ENCODE assay signal across 11 mouse cellular contexts in genomic region chr16:38947141-38947879, GRCm38 (mm10). TPM values are rescaled to one million over a fixed set of nuclear protein-coding genes. Genes with fewer than 3 reads are reported as not detected.
DNase-seq lines count a peak whose midpoint lies in the region; ATAC-seq and TF ChIP-seq lines count a peak whose summit lies in the region.
"Had no signal": no experiment of that assay in that cellular context is flagged by ENCODE, and none has a peak within 500 bp of the region (broad histone marks: within the 10 kb centered on the region; RNA-seq: fewer than 3 reads in every experiment).

No protein-coding gene starts in this region.

- H3K4me1 ChIP-seq in liver, adult 2 months (ENCODE audit: control insufficient read depth, insufficient read depth, low read length), result no peaks in the 10 kb centered on the region
- H3K4me1 ChIP-seq in forebrain, embryonic 12.5 days, result peaks cover 52% of the 10 kb centered on the region
- H3K4me1 ChIP-seq in hindbrain, embryonic 13.5 days (replicated peaks), result peaks cover 50% of the 10 kb centered on the region
- 0 out of 2 replicates have a peak, but pooled peaks cover 9% of the 10 kb centered on the region for H3K4me1 ChIP-seq in neural tube, embryonic 14.5 days (ENCODE audit: control insufficient read depth, insufficient read depth, low read length)

- TF ChIP-seq CTCF in liver, adult 2 months (IDR thresholded peaks at IDR 0.05; ENCODE audit: low read depth, low read length), result no peak

- WGBS in liver, adult 2 months, result 86% methylated on average over 7 of the region's 7 CpGs
- WGBS in forebrain, embryonic 12.5 days, result 47% methylated on average over 7 of the region's 7 CpGs
- 33% methylated on average over 7 of the region's 7 CpGs for WGBS in hindbrain, embryonic 13.5 days
- WGBS in neural tube, embryonic 14.5 days, result 33% methylated on average over 7 of the region's 7 CpGs

- H3K4me3 ChIP-seq in liver, adult 2 months (ENCODE audit: insufficient read depth, low read depth, low read length), result no peak overlapping the region
- H3K4me3 ChIP-seq in forebrain, embryonic 12.5 days (replicated peaks), result no peak overlapping the region
- H3K4me3 ChIP-seq in hindbrain, embryonic 13.5 days, result no peak overlapping the region
- no peak overlapping the region for H3K4me3 ChIP-seq in neural tube, embryonic 14.5 days (ENCODE audit: low read depth, low read length)

- no peaks in the 10 kb centered on the region for H3K27me3 ChIP-seq in liver, adult 2 months (ENCODE audit: control insufficient read depth, insufficient read depth, low read length)
- H3K27me3 ChIP-seq in forebrain, embryonic 12.5 days, result no peaks in the 10 kb centered on the region
- H3K27me3 ChIP-seq in hindbrain, embryonic 13.5 days, result no peaks in the 10 kb centered on the region
- H3K27me3 ChIP-seq in neural tube, embryonic 14.5 days (ENCODE audit: control insufficient read depth, insufficient read depth, low read length), result no peaks in the 10 kb centered on the region

- TF ChIP-seq POLR2A in liver, adult 2 months (IDR thresholded peaks at IDR 0.05; ENCODE audit: extremely low read depth, insufficient read depth, low read length), result no peak

- H3K27ac ChIP-seq in liver, adult 2 months (replicated peaks; ENCODE audit: insufficient read depth, low read depth, low read length), result no peak overlapping the region
- peak overlapping the region; percentile 81 for H3K27ac ChIP-seq in forebrain, embryonic 12.5 days
- peak overlapping the region; percentile 55; the same call in 1 of the 2 replicates for H3K27ac ChIP-seq in hindbrain, embryonic 13.5 days
- peak overlapping the region; percentile 52; the same call in 1 of the 2 replicates for H3K27ac ChIP-seq in neural tube, embryonic 14.5 days (ENCODE audit: low read depth, low read length)

- no peak overlapping the region for H3K4me2 ChIP-seq in forebrain, embryonic 12.5 days
- no peak overlapping the region for H3K4me2 ChIP-seq in hindbrain, embryonic 13.5 days
- H3K4me2 ChIP-seq in neural tube, embryonic 14.5 days (ENCODE audit: low read depth, low read length), result no peak overlapping the region

- H3K36me3 ChIP-seq in liver, adult 2 months (ENCODE audit: control insufficient read depth, insufficient read depth, low read length), result no peaks in the 10 kb centered on the region
- no peaks in the 10 kb centered on the region for H3K36me3 ChIP-seq in forebrain, embryonic 12.5 days (replicated peaks)
- H3K36me3 ChIP-seq in hindbrain, embryonic 13.5 days, result no peaks in the 10 kb centered on the region
- no peaks in the 10 kb centered on the region for H3K36me3 ChIP-seq in neural tube, embryonic 14.5 days (ENCODE audit: control insufficient read depth, insufficient read depth, low read length)

- no peak overlapping the region for H3K9ac ChIP-seq in liver, adult 2 months (ENCODE audit: low read depth, low read length)
- H3K9ac ChIP-seq in forebrain, embryonic 12.5 days, result no peak overlapping the region
- H3K9ac ChIP-seq in hindbrain, embryonic 13.5 days, result no peak overlapping the region
- no peak overlapping the region for H3K9ac ChIP-seq in neural tube, embryonic 14.5 days (replicated peaks; ENCODE audit: low read depth, low read length)

- DNase-seq in liver, adult 2 months (ENCODE audit: extremely low read depth, low read depth, low spot score), result peak; percentile 10
- DNase-seq in liver, result no peak
- DNase-seq in lung, postnatal 36 days, result no peak
- DNase-seq: cerebellum, postnatal 36 days; heart, postnatal 14 days; left cerebral cortex, postnatal 4 days; lung, adult 2 months had no signal

- no peaks in the 10 kb centered on the region for H3K9me3 ChIP-seq in forebrain, embryonic 12.5 days
- no peaks in the 10 kb centered on the region for H3K9me3 ChIP-seq in hindbrain, embryonic 13.5 days
- no peaks in the 10 kb centered on the region for H3K9me3 ChIP-seq in neural tube, embryonic 14.5 days (ENCODE audit: control insufficient read depth, low read length)

- peaks cover 2% of the 10 kb centered on the region; the same call in 1 of the 2 replicates for H3K79me2 ChIP-seq in liver, adult 2 months (ENCODE audit: control insufficient read depth, insufficient read depth, low read length)

- ATAC-seq in forebrain, embryonic 12.5 days (ENCODE audit: low FRiP score), result peak; percentile 82
- ATAC-seq in hindbrain, embryonic 13.5 days (ENCODE audit: low FRiP score), result peak; percentile 67; the same call in 1 of the 2 replicates
- ATAC-seq in neural tube, embryonic 14.5 days (ENCODE audit: low read depth), result peak; percentile 54; the same call in 1 of the 2 replicates
- ATAC-seq in frontal cortex, adult (ENCODE audit: low TSS enrichment), result no peak

RNA-seq across cellular contexts. Expression of gene Igsf11, which starts 54.8 kb away (rescaled TPM):
- 9.5 and 10.7 TPM in 2 replicates for total RNA-seq in liver, adult 2 months (2014; rRNA removed)
- polyA plus RNA-seq in liver, adult 2 months (2012; rRNA removed), result 14.8 and 15.0 TPM in 2 replicates
- 4.3 and 6.5 TPM in 2 replicates for polyA plus RNA-seq in forebrain, embryonic 12.5 days (2016; fragmentation: Nextera tagmentation; extraction: Ambion mirVana)
- 3.5 and 4.5 TPM in 2 replicates for polyA plus RNA-seq in hindbrain, embryonic 13.5 days (2015; fragmentation: Nextera tagmentation; extraction: Ambion mirVana)
- 3.5 and 3.7 TPM in 2 replicates for polyA plus RNA-seq in neural tube, embryonic 14.5 days (2014; fragmentation: Nextera tagmentation; extraction: Ambion mirVana)
